Mouse (Mus musculus) cerebellum, postnatal 10 days (tissue): ENCODE data around the gene Sun3.

Experiments used
- DNase-seq, 2 experiments: peaks; one replicate each; pipeline ENCODE4 v3.0.0; 2021; ENCODE audit warnings: mixed read lengths in 2 of 2

The Sun3 gene

GRCm38 (mm10) chr11:8978154-8978553 is 70.6 kb downstream of the Sun3 start:
- no peak for DNase-seq

- DNase-seq = no peak
Observed at GRCm38 (mm10) chr11:8973166-8973565, 75.6 kb downstream of the Sun3 start, which contains the start of gene Pkd1l1. Gene Pkd1l1 (minus strand): TSS chr11:8973266.

- DNase-seq = no peak
Observed at GRCm38 (mm10) chr11:8972093-8972492, 76.7 kb downstream of the Sun3 start.

- no peak for DNase-seq
Observed at GRCm38 (mm10) chr11:8970509-8970908, 78.3 kb downstream of the Sun3 start.

- no peak for DNase-seq
Observed at GRCm38 (mm10) chr11:8968094-8968493, 80.7 kb downstream of the Sun3 start.
